Comparison of ENCODE assay signal across 25 mouse cellular contexts in the genomic region with DNA sequence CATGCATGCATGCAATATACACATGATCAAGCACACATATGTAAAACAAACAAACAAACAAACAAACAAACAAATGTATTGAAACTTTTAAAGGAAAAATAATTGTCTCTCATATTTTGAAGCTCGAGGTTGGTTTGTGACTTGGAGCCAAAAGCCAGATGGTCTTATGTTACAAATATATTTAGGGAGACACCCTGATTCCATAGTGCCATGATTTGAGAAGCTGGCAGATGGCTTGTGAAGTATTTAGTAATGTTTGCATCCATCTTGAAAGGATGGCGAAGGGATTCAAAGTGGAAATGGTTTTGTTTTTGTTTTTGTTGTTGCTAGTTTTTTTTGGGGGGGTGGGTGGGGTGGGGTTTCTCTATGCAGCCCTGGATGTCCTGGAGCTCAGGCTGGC. TPM values are rescaled to one million over a fixed set of nuclear protein-coding genes. Genes with fewer than 3 reads are reported as not detected.
"Had no signal": no experiment of that assay in that cellular context is flagged by ENCODE, and none has a peak within 500 bp of the region (broad histone marks: within the 10 kb centered on the region; RNA-seq: fewer than 3 reads in every experiment).

No protein-coding gene starts in this region.

- H3K4me1 ChIP-seq: midbrain, embryonic 10.5 days; midbrain, embryonic 12.5 days; neural tube, embryonic 13.5 days; neural tube, embryonic 15.5 days; stomach, embryonic 15.5 days had no signal

- DNase-seq: lung, adult 18-20 months; lung, embryonic 14.5 days; lung, postnatal 10 days; lung, postnatal 4 days; midbrain, embryonic 14.5 days; retina, postnatal 1 day; right cerebral cortex, adult 18-20 months; right cerebral cortex, postnatal 25 days; thymus, adult 18-20 months; thymus, postnatal 14 days; thymus, postnatal 36 days had no signal

- H3K9ac ChIP-seq: lung, embryonic 14.5 days; midbrain, embryonic 12.5 days; neural tube, embryonic 13.5 days; neural tube, embryonic 15.5 days; stomach, embryonic 15.5 days had no signal

- H3K4me2 ChIP-seq: lung, embryonic 14.5 days; midbrain, embryonic 12.5 days; neural tube, embryonic 13.5 days; neural tube, embryonic 15.5 days; stomach, embryonic 15.5 days had no signal

- ATAC-seq: midbrain, embryonic 16.5 days had no signal

- H3K9me3 ChIP-seq: midbrain, embryonic 10.5 days; midbrain, embryonic 12.5 days; neural tube, embryonic 13.5 days; neural tube, embryonic 15.5 days; stomach, embryonic 15.5 days had no signal

- H3K4me3 ChIP-seq: midbrain, embryonic 10.5 days; midbrain, embryonic 12.5 days; myocyte; neural tube, embryonic 13.5 days; neural tube, embryonic 15.5 days; stomach, embryonic 15.5 days had no signal

- H3K27me3 ChIP-seq: midbrain, embryonic 12.5 days; neural tube, embryonic 13.5 days; neural tube, embryonic 15.5 days; stomach, embryonic 15.5 days had no signal

- H3K36me3 ChIP-seq: midbrain, embryonic 10.5 days; midbrain, embryonic 12.5 days; neural tube, embryonic 13.5 days; neural tube, embryonic 15.5 days; stomach, embryonic 15.5 days had no signal

- H3K27ac ChIP-seq: midbrain, embryonic 10.5 days; midbrain, embryonic 12.5 days; neural tube, embryonic 13.5 days; neural tube, embryonic 15.5 days; stomach, embryonic 15.5 days; stomach, postnatal 0 days had no signal

RNA-seq across cellular contexts. Expression of a gene that starts 10.7 kb away (rescaled TPM):
- total RNA-seq: megakaryocyte, adult 5-6 weeks; megakaryocyte-erythroid progenitor cell, adult 5-6 weeks had no signal
- polyA plus RNA-seq: lung, embryonic 14.5 days; lung, embryonic 16.5 days; midbrain, embryonic 10.5 days; midbrain, embryonic 12.5 days; midbrain, embryonic 14.5 days; midbrain, embryonic 16.5 days; myocyte; neural tube, embryonic 11.5 days; neural tube, embryonic 13.5 days; neural tube, embryonic 15.5 days; stomach, embryonic 15.5 days; stomach, postnatal 0 days had no signal

RNA-seq across cellular contexts. Expression of a gene that starts 19.2 kb away (rescaled TPM):
- total RNA-seq: megakaryocyte, adult 5-6 weeks; megakaryocyte-erythroid progenitor cell, adult 5-6 weeks had no signal
- polyA plus RNA-seq: lung, embryonic 14.5 days; lung, embryonic 16.5 days; midbrain, embryonic 10.5 days; midbrain, embryonic 12.5 days; midbrain, embryonic 14.5 days; midbrain, embryonic 16.5 days; myocyte; neural tube, embryonic 11.5 days; neural tube, embryonic 13.5 days; spleen, adult 2 months; stomach, embryonic 15.5 days; stomach, postnatal 0 days; thymus, postnatal 0 days had no signal

RNA-seq across cellular contexts. Expression of a gene that starts 51.3 kb away (rescaled TPM):
- polyA plus RNA-seq: midbrain, embryonic 12.5 days; midbrain, embryonic 16.5 days; myocyte; neural tube, embryonic 11.5 days; neural tube, embryonic 15.5 days; stomach, postnatal 0 days had no signal
